Mouse (Mus musculus): ENCODE data around the gene Apeh. TPM values are rescaled to one million over a fixed set of nuclear protein-coding genes. Genes with fewer than 3 reads are reported as not detected.

Gene Apeh
- 71.3 TPM for polyA plus RNA-seq (2017; shearing (Covaris generic))

DNA sequence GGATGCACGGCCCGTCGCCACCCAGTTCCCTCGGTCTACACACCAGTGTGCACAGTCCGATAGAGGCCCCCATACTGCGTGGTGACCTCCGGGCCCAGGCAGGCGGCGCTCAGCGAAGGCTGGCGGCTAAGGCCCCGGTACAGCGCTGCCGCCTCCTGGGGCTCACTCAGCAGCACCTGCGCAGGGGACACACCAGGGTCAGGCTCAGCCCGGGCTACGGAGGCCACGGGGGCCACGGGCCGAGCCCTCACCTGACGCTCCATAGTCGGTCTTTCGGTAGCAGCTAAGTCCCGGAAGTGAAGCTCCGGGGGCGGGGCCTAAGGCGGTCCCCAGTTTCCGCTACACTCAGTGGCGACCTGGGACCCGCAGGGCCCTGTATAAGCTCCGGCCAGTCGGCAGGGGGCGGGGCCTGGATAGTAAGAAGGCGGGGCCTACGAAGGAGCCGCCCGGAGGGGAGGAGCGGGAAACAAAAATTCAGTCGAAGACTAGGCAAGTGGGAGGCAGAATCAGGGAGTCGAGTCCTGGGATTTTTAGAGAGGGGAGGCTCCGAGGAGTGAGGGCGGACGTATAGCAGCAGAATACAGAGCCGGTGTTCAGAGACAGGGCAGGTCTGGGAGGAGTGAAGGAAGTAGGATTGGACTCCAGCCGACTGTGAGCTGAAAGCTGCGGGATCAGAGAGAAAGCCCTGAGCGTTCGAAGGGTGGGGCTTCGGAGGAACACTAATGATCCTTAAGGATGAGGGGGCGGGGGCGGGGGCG is at the start of gene Apeh:
Apeh (minus strand) TSS at position 423 of the 758 bp plus-strand sequence.

GRCm38 (mm10) chr9:108082988-108083431 is 11.4 kb downstream of the Apeh start, which contains the start of gene Rnf123:
Gene Rnf123, minus strand, starts transcription at chr9:108083346.

GRCm38 (mm10) chr9:108080168-108080567 is 14.2 kb downstream of the Apeh start, which contains the start of gene Mst1:
Gene Mst1, plus strand, starts transcription at chr9:108080436.

GRCm38 (mm10) chr9:108052885-108053664 is 41.3 kb downstream of the Apeh start, which contains the start of gene Amigo3:
Gene Amigo3, plus strand, starts transcription at chr9:108053159.

GRCm38 (mm10) chr9:108049016-108049455 is 45.4 kb downstream of the Apeh start, which contains the start of gene Gmppb:
Gene Gmppb, plus strand, starts transcription at chr9:108049242.

Other genes with a start within 250 kb of the Apeh start
- gene Rbm6, start 221.4 kb downstream of the Apeh start, polyA plus RNA-seq (2017; shearing (Covaris generic)): 128 TPM
- 27.7 TPM for gene Mon1a, start 206.5 kb downstream of the Apeh start, polyA plus RNA-seq (2017; shearing (Covaris generic))
- 0.25 TPM for gene Mst1r, start 187.7 kb downstream of the Apeh start, polyA plus RNA-seq (2017; shearing (Covaris generic))
- not detected for gene Actl11, start 166.1 kb downstream of the Apeh start, polyA plus RNA-seq (2017; shearing (Covaris generic))
- not detected for gene Camkv, start 158.9 kb downstream of the Apeh start, polyA plus RNA-seq (2017; shearing (Covaris generic))
- gene Traip, start 144.5 kb downstream of the Apeh start, polyA plus RNA-seq (2017; shearing (Covaris generic)): 4.1 TPM
- 179 TPM for gene Uba7, start 119.1 kb downstream of the Apeh start, polyA plus RNA-seq (2017; shearing (Covaris generic))
- gene Gm20661, start 111.5 kb downstream of the Apeh start, polyA plus RNA-seq (2017; shearing (Covaris generic)): not detected
- gene Inka1, start 108.7 kb downstream of the Apeh start, polyA plus RNA-seq (2017; shearing (Covaris generic)): 1.8 TPM
- 0.60 TPM for gene Cdhr4, start 102.1 kb downstream of the Apeh start, polyA plus RNA-seq (2017; shearing (Covaris generic))
- not detected for gene Gm20662, start 98.3 kb downstream of the Apeh start, polyA plus RNA-seq (2017; shearing (Covaris generic))
- 202 TPM for gene Ip6k1, start 92.1 kb downstream of the Apeh start, polyA plus RNA-seq (2017; shearing (Covaris generic))
- gene Gmppb, start 45.4 kb downstream of the Apeh start, polyA plus RNA-seq (2017; shearing (Covaris generic)): 14.5 TPM
- 0.85 TPM for gene Amigo3, start 41.4 kb downstream of the Apeh start, polyA plus RNA-seq (2017; shearing (Covaris generic))
- 2.0 TPM for gene Mst1, start 14.2 kb downstream of the Apeh start, polyA plus RNA-seq (2017; shearing (Covaris generic))
- gene Rnf123, start 11.3 kb downstream of the Apeh start, polyA plus RNA-seq (2017; shearing (Covaris generic)): 116 TPM
- gene Bsn, start 95.8 kb upstream of the Apeh start, polyA plus RNA-seq (2017; shearing (Covaris generic)): 0.12 TPM
- 25.2 TPM for gene Dag1, start 169.4 kb upstream of the Apeh start, polyA plus RNA-seq (2017; shearing (Covaris generic))
- gene Nicn1, start 195.8 kb upstream of the Apeh start, polyA plus RNA-seq (2017; shearing (Covaris generic)): 2.8 TPM
- 0.32 TPM for gene Amt, start 202.2 kb upstream of the Apeh start, polyA plus RNA-seq (2017; shearing (Covaris generic))
- gene Rhoa, start 211.5 kb upstream of the Apeh start, polyA plus RNA-seq (2017; shearing (Covaris generic)): 480 TPM
- gene Tcta, start 211.6 kb upstream of the Apeh start, polyA plus RNA-seq (2017; shearing (Covaris generic)): 8.6 TPM
- gene Gpx1, start 244.3 kb upstream of the Apeh start, polyA plus RNA-seq (2017; shearing (Covaris generic)): 219 TPM

Data from naive thymus-derived CD4-positive, alpha-beta T cell, adult 5 months (primary cell).